Mouse (Mus musculus) CD8-positive naive resting alpha-beta T cell, adult 2 months (primary cell): ENCODE data around the gene Serinc5.
A peak's percentile ranks its signal among the peaks of the same experiment; 100 is the strongest.

Source experiments
- DNase-seq, 2 experiments: peaks; one replicate each; pipeline ENCODE4 v3.0.0; 2022; ENCODE audit warnings: low read depth in 2 of 2, low spot score in 2 of 2

The Serinc5 gene

DNA sequence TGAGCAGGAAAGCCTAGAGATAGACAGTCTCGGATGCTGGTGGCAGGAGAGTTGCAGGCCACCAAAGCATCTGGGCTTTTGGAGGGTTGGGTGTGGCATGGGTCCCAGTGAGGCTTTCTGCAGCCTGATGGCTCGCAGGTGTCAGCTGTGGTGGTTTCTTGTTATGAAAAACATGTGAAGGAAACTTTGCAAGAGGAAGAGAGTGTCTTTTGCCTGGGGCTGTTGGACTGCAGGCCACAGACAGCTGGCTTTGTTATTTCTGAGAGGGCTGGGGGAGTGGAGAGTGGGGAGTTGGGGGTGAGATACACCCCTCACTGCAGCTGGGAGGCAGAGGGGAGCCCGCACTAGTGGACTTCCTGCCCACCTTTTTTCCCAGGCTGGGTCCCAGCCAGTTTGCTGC lies 127.9 kb downstream of the Serinc5 start:
- no peak for DNase-seq

DNA sequence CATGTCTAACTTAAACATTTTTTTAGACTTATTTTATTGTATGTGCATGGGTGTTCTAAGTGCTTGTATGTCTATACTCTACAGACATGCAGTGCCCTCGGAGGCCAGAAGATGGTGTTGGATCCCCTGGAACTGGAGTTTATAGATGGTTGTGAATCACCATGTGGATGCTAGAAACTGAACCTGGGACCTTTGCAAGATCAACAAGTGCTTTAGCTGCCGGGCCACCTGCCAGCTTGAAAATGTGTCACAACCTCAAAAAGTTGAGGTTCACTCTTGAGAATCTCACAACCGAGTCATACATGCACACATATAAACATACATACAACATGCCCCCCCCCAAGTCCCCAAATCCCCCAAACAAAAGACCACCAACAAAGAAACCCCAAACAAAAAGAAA lies 129.0 kb downstream of the Serinc5 start:
- no peak for DNase-seq

DNA sequence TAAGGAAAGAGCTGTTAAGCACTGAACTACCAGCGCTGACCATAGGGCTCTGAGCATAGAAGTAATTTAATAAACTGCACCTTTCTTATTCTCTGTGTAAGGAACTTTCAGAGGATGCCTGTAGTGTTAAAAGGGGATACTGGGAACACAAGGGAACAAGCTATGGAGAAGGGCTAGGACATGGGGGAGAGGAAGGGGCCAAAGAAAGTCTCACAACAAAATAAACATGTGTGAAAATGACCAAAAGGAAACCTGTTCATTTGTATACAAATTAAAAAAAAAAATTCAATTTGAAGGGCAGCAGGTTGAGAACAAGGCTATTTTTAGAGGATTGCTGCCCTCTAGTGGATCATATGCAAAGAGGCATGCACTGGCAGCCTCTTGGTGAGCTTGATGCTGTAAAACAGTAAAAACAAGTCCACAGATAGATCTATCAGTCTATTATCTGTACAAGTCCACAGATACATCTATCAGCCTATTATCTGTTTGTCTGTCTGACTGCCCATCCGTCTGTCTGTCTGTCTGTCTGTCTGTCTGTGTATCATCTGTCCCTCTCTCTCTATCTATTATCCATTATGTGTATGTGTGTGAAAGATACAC lies 129.9 kb downstream of the Serinc5 start:
- DNase-seq: peak in 1 of 2 experiments; percentile 23

DNA sequence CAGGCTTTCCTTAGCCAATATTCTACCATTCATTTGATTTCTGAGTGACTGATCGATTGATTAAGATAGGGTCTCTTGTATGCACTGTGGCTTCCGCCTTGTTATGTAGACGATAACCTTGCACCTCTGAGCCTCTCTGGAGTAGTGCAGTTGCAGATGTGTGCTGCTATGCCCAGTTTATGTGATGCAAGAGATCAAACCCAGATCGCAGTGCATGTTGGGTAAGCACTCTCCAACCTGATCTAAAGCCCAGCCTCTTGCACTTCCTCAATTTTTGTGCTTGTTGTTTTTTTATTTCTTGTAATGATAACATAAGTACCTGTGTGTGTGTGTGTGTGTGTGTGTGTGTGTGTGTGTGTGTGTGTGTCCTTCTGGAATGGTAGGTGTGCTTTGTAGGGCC lies 132.0 kb downstream of the Serinc5 start:
- DNase-seq: no peak

DNA sequence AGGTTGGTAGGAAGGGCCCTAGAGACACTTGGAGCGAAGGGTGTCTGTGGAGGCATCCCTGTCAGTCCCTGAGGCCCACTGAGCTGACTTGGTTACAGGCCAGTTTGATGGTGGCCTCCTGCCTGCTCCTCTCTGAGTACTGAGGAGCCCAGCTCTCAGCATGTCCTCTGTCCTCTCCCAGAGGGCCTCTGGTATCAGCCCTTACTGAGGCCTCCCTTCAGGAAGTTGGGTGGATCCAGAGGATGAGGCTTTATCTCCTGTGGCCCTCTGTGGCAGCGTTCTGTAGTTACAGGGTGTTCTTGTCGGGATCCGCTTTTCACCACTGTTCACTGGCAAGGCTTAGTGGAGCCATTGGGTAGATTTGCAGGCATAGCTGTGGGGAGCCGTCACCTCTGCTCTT lies 132.4 kb downstream of the Serinc5 start:
- DNase-seq: no peak

DNA sequence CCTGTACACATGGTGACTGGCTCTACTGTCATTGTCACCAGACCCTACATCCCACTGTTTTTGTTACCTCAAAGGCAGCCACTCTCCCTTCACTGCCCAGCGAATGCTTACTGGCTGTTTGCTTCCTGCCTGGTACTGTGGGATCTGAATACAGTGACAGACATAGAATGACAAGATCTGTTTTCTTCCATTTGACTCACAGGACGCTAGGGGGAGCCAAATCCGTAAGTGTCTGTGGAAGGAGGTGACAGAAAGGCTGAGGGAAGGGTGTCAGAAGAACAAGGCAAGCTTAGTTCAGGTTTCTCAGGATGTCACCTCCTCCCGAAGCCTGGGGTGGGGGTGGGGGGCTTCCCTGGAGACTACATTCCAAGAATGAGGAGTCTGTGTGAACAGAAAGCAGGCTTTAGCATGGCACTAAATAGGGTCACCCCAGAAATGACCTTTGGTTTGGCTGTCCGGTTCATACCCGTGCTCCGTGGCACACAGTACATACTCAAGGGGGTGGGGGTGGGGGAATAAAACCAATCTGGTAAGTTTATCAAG lies 140.2 kb downstream of the Serinc5 start:
- DNase-seq: peak; percentile 11 to 38

DNA sequence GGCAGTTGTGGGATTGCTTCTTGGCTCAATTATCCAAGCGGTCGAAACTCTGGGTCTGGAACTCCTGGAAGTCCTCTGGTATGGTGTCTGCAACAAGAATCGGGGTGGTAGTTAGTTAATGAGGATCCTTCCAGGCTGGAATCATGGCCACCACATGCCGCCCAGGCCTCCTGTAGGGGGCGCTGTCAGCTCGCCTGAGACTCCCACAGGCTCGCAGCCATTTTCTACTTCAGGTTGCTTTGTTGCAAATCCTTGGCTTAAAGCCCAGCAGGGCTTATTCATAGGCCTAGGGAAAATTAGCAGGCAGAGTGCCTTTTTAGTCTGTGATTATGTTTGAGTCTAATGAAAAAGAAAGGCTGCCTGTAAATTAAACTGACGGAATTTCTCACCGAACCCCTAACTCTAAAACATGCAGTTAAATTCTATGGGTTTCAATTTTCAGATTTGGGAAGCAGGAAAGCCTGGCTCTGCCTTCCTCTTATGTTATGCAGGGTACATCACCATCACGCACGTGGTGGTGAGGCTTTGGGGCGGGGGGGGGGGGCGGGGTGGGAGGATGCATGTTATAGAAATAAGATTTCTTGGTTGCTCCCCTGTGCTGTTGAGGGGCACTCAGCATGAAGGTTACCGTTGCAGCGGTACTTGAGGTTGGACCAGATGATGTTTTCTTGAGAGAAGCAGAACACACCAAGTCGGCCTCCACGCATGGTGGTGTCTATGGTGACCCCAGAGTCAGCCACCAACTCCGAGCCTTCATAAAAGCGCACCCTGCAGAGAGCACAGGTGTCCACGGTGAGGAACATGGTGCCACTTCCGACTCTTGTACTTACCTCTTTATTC lies 141.1 kb downstream of the Serinc5 start:
- DNase-seq: no peak

DNA sequence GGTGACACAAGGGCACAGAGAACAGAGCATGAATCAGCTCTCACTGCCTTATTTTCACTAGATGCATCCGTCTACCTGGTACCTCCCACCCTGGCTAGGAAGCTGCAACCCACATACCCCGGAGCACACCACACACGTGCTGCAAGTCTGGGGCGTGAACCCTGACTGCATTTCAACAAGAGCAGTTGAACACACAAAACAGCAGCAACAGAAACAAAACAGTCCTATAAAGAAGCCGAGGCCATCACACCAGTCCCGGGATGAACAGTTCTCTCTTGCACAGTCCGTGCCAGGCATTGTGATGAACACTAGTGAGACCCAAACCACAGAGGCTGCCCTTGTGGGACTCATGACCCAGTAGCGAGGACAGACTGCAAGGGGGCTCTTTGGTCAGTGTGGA lies 142.8 kb downstream of the Serinc5 start:
- DNase-seq: no peak

DNA sequence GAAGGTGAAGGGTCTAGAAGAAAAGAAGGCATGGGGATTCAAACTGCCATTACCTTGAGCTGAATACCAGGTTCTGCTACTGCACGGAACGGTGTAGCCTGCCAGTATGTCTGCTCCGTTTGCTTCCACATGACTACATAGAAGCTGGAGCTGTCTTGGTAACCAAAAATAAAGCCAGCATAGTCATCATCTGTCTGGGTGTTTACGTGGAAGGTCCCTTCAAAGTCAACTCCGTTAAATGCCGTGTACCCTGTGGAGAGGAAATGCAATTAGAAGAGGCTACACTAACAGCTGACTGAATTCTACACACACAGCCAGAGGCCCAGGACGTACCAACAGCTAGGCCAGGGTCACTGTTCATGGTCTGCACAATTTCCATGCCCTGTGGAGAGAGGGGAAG lies 144.1 kb downstream of the Serinc5 start:
- no peak for DNase-seq

DNA sequence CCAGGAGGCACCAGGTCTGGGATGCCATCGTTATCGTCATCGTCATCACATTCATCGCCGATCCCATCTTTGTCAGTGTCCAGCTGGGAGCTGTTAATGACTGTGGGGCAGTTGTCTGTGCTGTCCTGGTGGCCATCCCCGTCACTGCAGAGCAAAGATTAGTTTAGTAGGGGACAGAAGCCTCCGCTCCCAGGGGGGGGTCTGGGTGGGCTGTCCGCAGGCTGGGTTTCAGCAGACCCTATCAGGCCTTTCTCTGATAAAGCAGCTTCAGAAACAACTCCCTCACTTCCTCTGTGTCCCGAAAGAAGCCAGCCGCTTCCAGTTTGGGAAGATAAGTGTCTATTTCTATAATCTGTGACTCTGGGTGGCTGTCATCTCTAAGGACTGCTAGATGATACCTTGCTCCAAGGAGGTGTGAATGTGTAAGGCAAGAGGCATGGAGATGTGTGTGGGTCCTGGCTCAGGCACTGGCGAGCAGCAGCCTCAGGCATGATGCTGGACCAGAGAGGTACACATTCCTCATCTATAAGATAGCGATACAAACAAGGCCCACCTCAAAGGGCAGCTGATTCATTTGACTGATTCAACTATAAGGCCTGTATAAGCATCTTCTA lies 147.2 kb downstream of the Serinc5 start:
- no peak for DNase-seq

DNA sequence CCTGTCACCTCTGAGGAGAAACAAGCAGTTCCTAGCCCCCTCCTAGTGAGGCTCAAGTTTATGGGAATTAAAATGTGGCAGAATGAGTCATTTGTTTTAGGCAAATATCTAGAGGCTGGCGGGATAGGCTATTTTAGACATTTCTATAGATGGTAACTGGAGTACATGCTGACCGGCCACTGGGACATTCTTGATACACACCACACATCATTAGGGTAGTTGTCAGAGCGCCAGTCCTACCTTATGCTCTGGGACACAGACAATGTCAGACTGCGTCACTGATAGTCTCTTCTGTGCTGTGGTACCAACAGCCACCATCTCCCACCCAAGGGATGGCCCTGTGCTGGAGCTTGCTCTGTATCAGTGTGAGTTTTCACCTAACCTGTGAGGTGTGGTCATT lies 148.2 kb downstream of the Serinc5 start:
- DNase-seq: no peak

DNA sequence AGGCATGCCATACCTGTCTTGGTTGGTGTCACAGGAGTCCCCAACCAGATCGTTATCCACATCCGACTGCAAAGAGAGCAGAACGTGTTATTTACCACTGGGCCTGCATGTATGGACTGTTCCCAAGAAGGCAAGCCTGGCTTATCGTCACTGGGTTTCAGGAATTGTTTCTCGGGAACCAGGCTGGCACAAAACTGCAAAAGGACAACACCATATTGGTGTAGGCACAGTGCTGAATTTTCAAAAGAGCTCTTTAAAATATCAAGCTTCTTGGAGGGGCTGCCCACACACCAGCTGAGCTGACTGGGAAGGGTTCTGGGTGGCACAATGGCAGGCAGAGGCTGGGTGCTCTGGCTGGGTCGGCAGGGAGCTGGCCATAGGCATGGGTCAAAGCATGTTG lies 149.6 kb downstream of the Serinc5 start:
- DNase-seq: no peak
